Mouse (Mus musculus): ENCODE measurements at regions not wholly inside any gene's neighbourhood (a gene's known extent, or its start where the extent isn't known, plus 50 kb on each side); places are given as distances from the start of the nearest gene placed in this dataset.

DNA sequence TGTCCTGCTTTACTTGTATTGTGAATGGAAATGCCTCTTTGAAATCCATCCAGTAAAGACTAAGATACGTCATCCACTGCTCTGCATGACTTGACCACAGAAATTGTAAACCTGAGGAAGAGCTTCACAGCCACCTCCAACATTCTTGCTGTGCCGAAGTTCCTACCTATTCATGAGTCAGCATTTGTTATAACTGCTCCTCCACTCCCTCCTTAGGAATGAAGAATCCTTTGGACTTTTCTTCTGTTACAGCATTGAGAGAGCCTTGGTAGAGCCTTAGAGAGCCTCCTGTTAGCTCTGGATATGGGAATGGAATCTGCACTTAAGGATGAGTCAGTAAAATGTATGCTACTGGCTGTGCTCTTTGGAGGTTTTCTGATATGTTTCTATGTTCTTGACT lies 750.5 kb upstream of the Gcfc2 start:
- DNase-seq: no peak

DNA sequence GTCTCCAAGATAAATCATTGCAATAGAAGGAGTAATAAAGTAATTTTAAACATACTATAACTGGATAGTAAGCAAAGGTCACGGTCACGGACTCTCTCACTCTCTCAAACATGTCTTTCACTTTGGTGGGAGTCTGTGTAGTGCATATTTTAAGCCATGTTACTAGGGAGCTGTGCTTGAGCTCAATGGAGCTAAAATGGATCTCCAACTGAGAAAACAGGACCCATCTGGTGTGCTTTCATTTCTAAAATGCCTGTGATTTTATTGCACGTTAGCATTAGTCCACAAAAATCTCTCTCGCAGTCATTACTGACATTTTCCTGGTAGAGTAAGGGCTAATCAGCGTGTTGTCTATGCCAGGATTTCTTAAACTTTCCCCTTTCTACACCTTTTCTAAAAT lies 733.3 kb upstream of the Gcfc2 start:
- no peak for DNase-seq

DNA sequence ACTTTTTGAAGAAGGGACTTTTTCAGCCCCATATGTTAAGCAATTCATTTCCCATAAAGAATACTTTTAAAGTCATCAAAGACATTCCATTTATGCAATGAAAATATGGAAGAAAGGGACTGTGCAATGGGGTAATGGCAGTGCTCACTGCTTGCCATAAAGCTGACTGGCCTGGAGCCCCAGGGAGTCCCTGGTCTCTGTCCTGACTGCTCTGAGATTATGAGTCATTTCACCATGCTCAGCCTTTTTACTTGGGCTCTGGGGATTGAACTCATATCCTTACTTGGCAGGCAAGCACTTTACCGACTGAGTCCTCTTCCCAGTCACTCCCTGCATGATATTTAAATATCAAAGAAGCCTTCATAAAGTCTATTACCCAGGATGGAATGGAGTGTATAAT lies 712.9 kb upstream of the Gcfc2 start:
- DNase-seq: no peak

DNA sequence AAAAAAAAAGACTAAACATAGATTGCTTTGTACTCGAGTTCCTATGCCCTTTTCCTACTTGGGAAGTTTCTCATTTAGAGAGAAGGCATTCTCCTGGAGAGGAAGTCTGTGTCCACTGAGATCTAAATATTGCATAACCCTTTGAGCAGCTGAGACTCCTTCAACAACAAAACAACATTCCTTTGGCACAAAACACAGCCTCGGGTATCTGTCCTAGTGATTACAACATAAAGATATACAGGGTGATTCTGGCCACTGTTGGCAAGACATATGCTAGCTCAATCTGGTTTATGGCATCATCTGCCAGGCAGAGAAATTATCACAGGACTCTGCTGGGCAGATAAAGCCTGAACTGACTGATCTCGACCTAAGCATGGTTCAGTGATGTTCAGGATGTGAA lies 692.7 kb upstream of the Gcfc2 start:
- DNase-seq: peak in 1 of 2 experiments; percentile 3

DNA sequence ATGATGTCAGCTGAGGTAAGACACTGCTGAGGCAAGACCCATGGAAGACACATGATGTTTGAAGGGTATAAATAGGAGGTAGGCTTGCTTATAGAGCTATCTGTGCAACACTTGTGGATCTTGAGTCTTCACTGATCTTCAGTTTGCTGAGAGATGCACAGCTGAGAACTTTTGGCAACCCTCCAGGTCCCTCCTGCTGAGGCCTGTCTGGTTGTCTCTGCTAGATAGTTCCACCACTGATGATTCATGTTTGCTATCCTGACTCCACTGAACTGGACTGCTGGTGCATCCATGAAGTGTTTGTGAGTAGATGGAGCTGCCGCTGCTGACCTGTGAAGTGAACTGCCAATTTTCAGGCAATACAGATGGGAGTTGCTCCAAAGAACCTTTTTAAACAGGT lies 663.6 kb upstream of the Gcfc2 start:
- DNase-seq: no peak
